Mouse (Mus musculus) lung, embryonic 14.5 days (tissue): Measurements from ENCODE around the gene Saxo1. TPM values are rescaled to one million over a fixed set of nuclear protein-coding genes. Genes with fewer than 3 reads are reported as not detected.
A peak's percentile ranks its signal among the peaks of the same experiment; 100 is the strongest.

Experiments used
- ATAC-seq: fragments of 200-750 bp; cut with Nextera tagmentation; 2 replicates; pipeline ENCODE4 v1.8.0; 2017; ENCODE audit warnings: mild to moderate bottlenecking, moderate TSS enrichment, moderate library complexity; ENCODE audit not compliant: insufficient read depth
- DNase-seq: peaks from one replicate; pipeline ENCODE4 v3.0.0-alpha.2; 2015
- H3K27ac ChIP-seq: fragments of 300-500 bp; sonication (generic); 2 replicates; pipeline ENCODE4 v1.5.1; 2014; ENCODE audit warnings: low read depth, mild to moderate bottlenecking, moderate library complexity
- H3K27me3 ChIP-seq: fragments of 300-500 bp; sonication (generic); 2 replicates; pipeline ENCODE4 v1.6.1; 2014; ENCODE audit warnings: low read length, control low read depth; ENCODE audit not compliant: insufficient read depth
- H3K36me3 ChIP-seq: fragments of 300-500 bp; sonication (generic); 2 replicates; pipeline ENCODE4 v1.6.1; 2014; ENCODE audit warnings: control low read depth; ENCODE audit not compliant: insufficient read depth
- H3K4me1 ChIP-seq: fragments of 300-500 bp; sonication (generic); 2 replicates; pipeline ENCODE4 v1.6.1; 2014; ENCODE audit warnings: antibody characterized with exemption, control low read depth; ENCODE audit not compliant: insufficient read depth
- H3K4me2 ChIP-seq: fragments of 300-500 bp; sonication (generic); 2 replicates; pipeline ENCODE4 v1.6.1; 2014; ENCODE audit warnings: mild to moderate bottlenecking
- H3K4me3 ChIP-seq: fragments of 300-500 bp; sonication (generic); 2 replicates; pipeline ENCODE4 v1.5.1; 2014; ENCODE audit warnings: low read depth, low read length
- H3K9ac ChIP-seq: fragments of 300-500 bp; sonication (generic); 2 replicates; pipeline ENCODE4 v1.6.1; 2014
- H3K9me3 ChIP-seq: fragments of 300-500 bp; sonication (generic); 2 replicates; pipeline ENCODE4 v1.6.1; 2016; ENCODE audit warnings: low read depth, low read length, control low read depth
- CTCF ChIP-seq: IDR thresholded peaks from 2 replicates; pipeline ENCODE4 v1.5.1; 2016; ENCODE audit warnings: antibody characterized with exemption, low read depth
- WGBS: fragments of 180-500 bp; shearing (Covaris S2); extraction: QIAGEN DNeasy Blood & Tissue Kit; methylation state at CpG from one replicate; pipeline ENCODE4 v1.1.7; 2014; 5-methylcytosine and 5-hydroxymethylcytosine counted together
- polyA plus RNA-seq: library from polyadenylated mRNA; unstranded; fragments of >200 nt; fragmentation: Nextera tagmentation; extraction: Ambion mirVana; gene quantifications from 2 replicates; pipeline ENCODE4 v1.2.1, GENCODE M21; 2014

Gene Saxo1
- polyA plus RNA-seq, 1 experiment from 2014 or later, result not detected

- Histone ChIP-seq H3K27ac (no peak overlapping the region), H3K9ac (no peak overlapping the region), H3K4me2 (no peak overlapping the region), H3K9me3 (no peaks in the 10 kb centered on the region), H3K4me3 (no peak overlapping the region), H3K36me3 (no peaks in the 10 kb centered on the region), H3K27me3 (no peaks in the 10 kb centered on the region), H3K4me1 (no peaks in the 10 kb centered on the region)
- no peak for ATAC-seq
- TF ChIP-seq CTCF, result peak; percentile 69
- 43% methylated on average over 5 of the region's 5 CpGs for WGBS
- peak; percentile 74 for DNase-seq
Measured at GRCm38 (mm10) chr4:86545615-86546014, 12.5 kb downstream of the Saxo1 start.

GRCm38 (mm10) chr4:86543999-86544398, 14.1 kb downstream of the Saxo1 start:
- Histone ChIP-seq H3K4me1 (no peaks in the 10 kb centered on the region), H3K27me3 (no peaks in the 10 kb centered on the region), H3K27ac (no peak overlapping the region), H3K4me2 (no peak overlapping the region), H3K36me3 (no peaks in the 10 kb centered on the region), H3K4me3 (no peak overlapping the region), H3K9ac (no peak overlapping the region), H3K9me3 (no peaks in the 10 kb centered on the region)
- DNase-seq (no peak), ATAC-seq (no peak)
- 80% methylated on average over 3 of the region's 3 CpGs for WGBS
- TF ChIP-seq CTCF, result no peak

GRCm38 (mm10) chr4:86541573-86541972, 16.6 kb downstream of the Saxo1 start:
- 79% methylated on average over 1 of the region's 1 CpGs for WGBS
- no peak for TF ChIP-seq CTCF
- no peaks in the 10 kb centered on the region for H3K9me3 ChIP-seq
- no peak overlapping the region for H3K27ac ChIP-seq
- H3K27me3 ChIP-seq, result no peaks in the 10 kb centered on the region
- H3K36me3 ChIP-seq, result no peaks in the 10 kb centered on the region
- H3K4me3 ChIP-seq, result no peak overlapping the region
- H3K4me1 ChIP-seq, result no peaks in the 10 kb centered on the region
- DNase-seq, result no peak
- no peak overlapping the region for H3K9ac ChIP-seq
- no peak overlapping the region for H3K4me2 ChIP-seq
- no peak for ATAC-seq

- H3K9me3 ChIP-seq, result no peaks in the 10 kb centered on the region
- no peak overlapping the region for H3K4me3 ChIP-seq
- no peaks in the 10 kb centered on the region for H3K4me1 ChIP-seq
- no peak overlapping the region for H3K4me2 ChIP-seq
- H3K27me3 ChIP-seq, result no peaks in the 10 kb centered on the region
- no peak overlapping the region for H3K9ac ChIP-seq
- no peak for DNase-seq
- WGBS, result 93% methylated on average over 5 of the region's 5 CpGs
- no peak for ATAC-seq
- H3K27ac ChIP-seq, result no peak overlapping the region
- no peaks in the 10 kb centered on the region for H3K36me3 ChIP-seq
- TF ChIP-seq CTCF, result no peak
Measured at GRCm38 (mm10) chr4:86538936-86539335, 19.2 kb downstream of the Saxo1 start.

GRCm38 (mm10) chr4:86537972-86538371, 20.2 kb downstream of the Saxo1 start:
- H3K9me3 ChIP-seq, result no peaks in the 10 kb centered on the region
- no peak overlapping the region for H3K9ac ChIP-seq
- H3K27ac ChIP-seq, result no peak overlapping the region
- no peaks in the 10 kb centered on the region for H3K36me3 ChIP-seq
- peak; percentile 72 for DNase-seq
- no peaks in the 10 kb centered on the region for H3K27me3 ChIP-seq
- H3K4me3 ChIP-seq, result no peak overlapping the region
- no peaks in the 10 kb centered on the region for H3K4me1 ChIP-seq
- H3K4me2 ChIP-seq, result no peak overlapping the region
- WGBS, result 42% methylated on average over 4 of the region's 4 CpGs
- ATAC-seq, result no peak
- TF ChIP-seq CTCF, result peak; percentile 68

- 54% methylated on average over 5 of the region's 5 CpGs for WGBS
- Histone ChIP-seq H3K27ac (no peak overlapping the region), H3K9ac (no peak overlapping the region), H3K9me3 (no peaks in the 10 kb centered on the region), H3K4me2 (no peak overlapping the region), H3K36me3 (no peaks in the 10 kb centered on the region), H3K4me1 (no peaks in the 10 kb centered on the region), H3K4me3 (no peak overlapping the region), H3K27me3 (no peaks in the 10 kb centered on the region)
- DNase-seq (no peak), ATAC-seq (no peak)
- TF ChIP-seq CTCF, result no peak
Measured at GRCm38 (mm10) chr4:86534091-86534481, 24.0 kb downstream of the Saxo1 start.

- no peaks in the 10 kb centered on the region for H3K27me3 ChIP-seq
- TF ChIP-seq CTCF, result no peak
- no peaks in the 10 kb centered on the region for H3K4me1 ChIP-seq
- no peak overlapping the region for H3K27ac ChIP-seq
- no peak overlapping the region for H3K4me2 ChIP-seq
- ATAC-seq, result no peak
- H3K36me3 ChIP-seq, result no peaks in the 10 kb centered on the region
- 56% methylated on average over 8 of the region's 8 CpGs for WGBS
- no peak overlapping the region for H3K4me3 ChIP-seq
- no peaks in the 10 kb centered on the region for H3K9me3 ChIP-seq
- no peak overlapping the region for H3K9ac ChIP-seq
- peak; percentile 59 for DNase-seq
Measured at GRCm38 (mm10) chr4:86533406-86534090, 24.6 kb downstream of the Saxo1 start.
